Mouse (Mus musculus) stomach, embryonic 14.5 days (tissue): ENCODE data around the gene Vhl. TPM values are rescaled to one million over a fixed set of nuclear protein-coding genes. Genes with fewer than 3 reads are reported as not detected.

ENCODE experiments used
- polyA plus RNA-seq: library from polyadenylated mRNA; unstranded; fragments of >200 nt; fragmentation: Nextera tagmentation; extraction: Ambion mirVana; gene quantifications from 2 replicates; pipeline ENCODE4 v1.2.1, GENCODE M21; 2014

Vhl gene
- polyA plus RNA-seq, 1 experiment from 2014 or later = 43.5 TPM

Other genes starting within 250 kb of the Vhl start
- gene Tada3, start 246.1 kb upstream of the Vhl start, polyA plus RNA-seq = 52.6 and 54.8 TPM in 2 replicates
- gene Arpc4, start 245.8 kb upstream of the Vhl start, polyA plus RNA-seq = 222 and 230 TPM in 2 replicates
- 2.6 and 2.7 TPM in 2 replicates for gene Ttll3, start 234.7 kb upstream of the Vhl start, polyA plus RNA-seq
- gene Rpusd3, start 204.6 kb upstream of the Vhl start, polyA plus RNA-seq = 20.2 and 20.3 TPM in 2 replicates
- 0.46 TPM in 1 of 2 replicates, not detected in the other for gene Cidec, start 188.2 kb upstream of the Vhl start, polyA plus RNA-seq
- 78.6 and 81.1 TPM in 2 replicates for gene Jagn1, start 181.4 kb upstream of the Vhl start, polyA plus RNA-seq
- gene Il17re, start 165.5 kb upstream of the Vhl start, polyA plus RNA-seq = 19.0 and 19.8 TPM in 2 replicates
- 10.6 and 12.9 TPM in 2 replicates for gene Il17rc, start 152.5 kb upstream of the Vhl start, polyA plus RNA-seq
- gene Creld1, start 140.7 kb upstream of the Vhl start, polyA plus RNA-seq = 16.0 and 20.5 TPM in 2 replicates
- 0.48 and 0.61 TPM in 2 replicates for gene Prrt3, start 122.0 kb upstream of the Vhl start, polyA plus RNA-seq
- 84.8 and 94.9 TPM in 2 replicates for gene Emc3, start 92.3 kb upstream of the Vhl start, polyA plus RNA-seq
- 12.3 and 13.8 TPM in 2 replicates for gene Fancd2, start 92.3 kb upstream of the Vhl start, polyA plus RNA-seq
- gene Fancd2os, start 23.2 kb upstream of the Vhl start, polyA plus RNA-seq = 0.28 and 0.82 TPM in 2 replicates
- gene Brk1, start 19.2 kb upstream of the Vhl start, polyA plus RNA-seq = 244 and 245 TPM in 2 replicates
- gene Irak2, start 14.5 kb downstream of the Vhl start, polyA plus RNA-seq = 6.3 and 7.4 TPM in 2 replicates
- 1.1 and 1.4 TPM in 2 replicates for gene Tatdn2, start 73.1 kb downstream of the Vhl start, polyA plus RNA-seq
- gene Ghrl, start 95.9 kb downstream of the Vhl start, polyA plus RNA-seq = 8.1 and 10.2 TPM in 2 replicates
- 260 and 268 TPM in 2 replicates for gene Sec13, start 116.8 kb downstream of the Vhl start, polyA plus RNA-seq